Mouse (Mus musculus) E14TG2a.4 (cell line): ENCODE data around the gene Alox5ap.
A peak's percentile ranks its signal among the peaks of the same experiment; 100 is the strongest.

Source experiments
- H3K27me3 ChIP-seq: 2 replicates; pipeline ENCODE4 v1.6.1; 2014; ENCODE audit warnings: low read length, control low read depth; ENCODE audit not compliant: insufficient read depth
- H3K36me3 ChIP-seq: 2 replicates; pipeline ENCODE4 v1.6.1; 2014; ENCODE audit warnings: low read length, control low read depth; ENCODE audit not compliant: insufficient read depth
- H3K4me1 ChIP-seq: replicated peaks from 2 replicates; pipeline ENCODE4 v1.6.1; 2014; ENCODE audit warnings: low read depth, low read length, control low read depth
- H3K4me3 ChIP-seq: replicated peaks from 2 replicates; pipeline ENCODE4 v1.5.1; 2014; ENCODE audit warnings: mild to moderate bottlenecking, low read length
- H3K9me3 ChIP-seq: 2 replicates; pipeline ENCODE4 v1.6.1; 2014; ENCODE audit warnings: low read length, control low read depth
- CTCF ChIP-seq: conservative IDR thresholded peaks from 2 replicates; pipeline ENCODE4 v1.5.1; 2014; ENCODE audit warnings: low read length
- NANOG ChIP-seq: IDR thresholded peaks from 2 replicates; pipeline ENCODE4 v1.6.1; 2014; ENCODE audit warnings: borderline replicate concordance, low read length, mixed read lengths
- POU5F1 ChIP-seq: IDR thresholded peaks from 2 replicates; pipeline ENCODE4 v1.6.1; 2014; ENCODE audit warnings: low read length, borderline replicate concordance

Gene Alox5ap

DNA sequence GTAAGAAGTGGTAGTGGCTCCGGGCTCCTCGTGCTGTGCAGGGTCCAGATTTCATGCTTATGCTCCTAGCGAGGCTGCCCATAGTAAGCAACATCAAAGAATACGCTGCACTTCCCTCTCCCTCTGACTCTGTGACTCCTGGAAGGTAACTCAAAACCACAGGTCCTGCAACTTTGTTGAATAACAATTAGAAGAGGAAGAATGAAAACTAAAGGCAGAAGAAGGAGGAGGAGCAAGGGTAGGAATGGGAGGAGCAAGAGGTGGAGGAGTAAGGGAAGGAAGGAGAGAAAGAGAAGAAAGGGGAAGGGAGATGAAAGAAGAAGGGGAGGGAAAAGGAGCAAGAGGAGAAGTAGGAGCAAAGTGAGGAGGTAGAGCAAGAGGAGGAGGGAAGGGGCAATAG, at the start of gene Alox5ap:
Alox5ap (plus strand) TSS at position 363 of the 400 bp plus-strand sequence.
- TF ChIP-seq CTCF: no peak
- no peak for TF ChIP-seq NANOG
- no peak for TF ChIP-seq POU5F1
- H3K4me3 ChIP-seq: no peak within 1 kb of the TSS; the same call in 1 of the 2 replicates
- no peaks in the 10 kb centered on the region for H3K36me3 ChIP-seq
- no peaks in the 10 kb centered on the region for H3K9me3 ChIP-seq
- H3K4me1 ChIP-seq: peaks cover 38% of the 10 kb centered on the region
- H3K27me3 ChIP-seq: peaks cover 16% of the 10 kb centered on the region

DNA sequence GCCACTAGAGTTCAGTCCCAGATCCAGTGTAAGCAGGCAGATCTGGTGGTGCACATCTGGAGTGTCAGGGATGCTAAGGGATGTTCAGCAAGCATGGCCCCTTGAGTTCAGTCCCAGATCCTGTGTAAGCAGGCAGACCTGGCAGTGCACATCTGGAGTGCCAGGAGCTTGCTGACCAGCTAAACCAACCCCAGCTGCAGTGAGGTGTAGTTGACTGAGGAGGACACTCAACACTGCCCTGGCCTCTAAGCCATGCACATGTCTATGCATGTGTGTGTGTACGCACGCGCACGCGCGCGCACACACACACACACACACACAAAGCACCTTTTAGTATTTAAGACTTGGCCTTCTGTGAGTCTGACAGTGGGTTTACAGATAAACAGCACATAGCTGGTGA, 49.0 kb upstream of the Alox5ap start:
- H3K4me1 ChIP-seq: peaks cover 22% of the 10 kb centered on the region; the same call in 1 of the 2 replicates
- H3K4me3 ChIP-seq: no peak overlapping the region
- H3K9me3 ChIP-seq: peaks cover 50% of the 10 kb centered on the region
- peaks cover 84% of the 10 kb centered on the region for H3K36me3 ChIP-seq
- no peaks in the 10 kb centered on the region for H3K27me3 ChIP-seq
- TF ChIP-seq POU5F1 (no peak), CTCF (no peak; the same call in 1 of the 2 replicates), NANOG (no peak)

DNA sequence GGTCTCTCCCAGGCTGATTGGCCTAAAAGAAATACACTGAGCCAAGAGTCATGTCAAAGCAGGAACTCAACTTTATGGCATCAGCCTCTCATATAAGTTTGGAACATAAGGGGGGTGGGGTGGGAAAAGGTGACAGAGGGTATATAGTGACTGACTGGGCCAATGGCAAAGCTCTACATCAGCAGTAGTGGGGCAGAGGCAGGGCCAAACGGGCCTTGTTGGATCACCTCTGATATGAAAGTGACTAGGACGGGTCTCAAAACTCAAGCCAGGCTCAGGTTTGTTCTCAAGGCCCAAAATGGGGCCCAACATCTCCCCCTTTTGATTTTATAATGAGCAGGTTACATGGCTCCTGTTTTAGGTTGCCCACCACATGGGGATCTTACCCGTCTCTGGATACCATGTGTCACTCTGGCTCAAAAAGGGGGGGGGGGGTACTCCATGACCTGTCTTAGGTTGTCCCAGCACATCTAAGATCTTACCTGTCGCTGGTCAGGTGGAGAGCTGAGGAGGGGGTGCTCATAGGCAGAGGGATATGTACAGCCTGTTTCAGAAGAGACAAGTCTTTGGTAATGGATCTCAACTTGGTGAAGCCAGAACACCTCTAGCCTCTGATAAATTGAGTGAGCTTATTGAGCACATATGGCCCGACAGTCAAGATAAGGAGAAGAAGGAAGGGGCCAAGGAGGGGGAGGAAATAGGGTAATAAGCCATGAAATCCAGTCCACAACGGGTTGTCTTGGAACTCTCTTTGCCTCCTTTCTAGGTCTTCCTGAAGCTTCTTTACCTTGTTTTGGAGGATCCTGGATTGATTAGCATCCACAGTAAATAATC, 46.8 kb upstream of the Alox5ap start:
- Histone ChIP-seq H3K4me1 (peaks cover 11% of the 10 kb centered on the region; the same call in 1 of the 2 replicates), H3K36me3 (peaks cover 62% of the 10 kb centered on the region), H3K27me3 (no peaks in the 10 kb centered on the region), H3K4me3 (0 out of 2 replicates have a peak overlapping the region, but pooled peaks have one; percentile 5), H3K9me3 (peaks cover 72% of the 10 kb centered on the region)
- no peak for TF ChIP-seq CTCF
- TF ChIP-seq NANOG: no peak
- no peak for TF ChIP-seq POU5F1

DNA sequence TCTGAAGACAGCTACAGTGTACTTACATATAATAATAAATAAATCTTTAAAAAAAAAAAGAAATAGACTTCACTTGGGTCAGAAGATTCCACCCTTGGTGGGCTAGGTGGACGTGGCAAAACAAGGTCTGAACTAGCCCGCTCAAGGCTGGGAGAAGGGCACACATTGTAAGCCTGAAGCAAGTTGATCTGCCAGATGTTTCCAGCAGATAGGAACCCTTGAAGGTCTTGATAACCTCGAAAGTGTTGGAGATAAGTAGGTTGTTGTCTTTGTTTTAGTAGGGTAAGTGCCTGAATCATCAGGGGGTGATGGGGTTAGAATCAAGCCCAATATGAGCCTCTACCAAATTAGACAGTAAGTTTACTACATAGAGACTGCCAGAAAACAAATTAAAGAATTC, 45.1 kb upstream of the Alox5ap start:
- no peak overlapping the region for H3K4me3 ChIP-seq
- no peak for TF ChIP-seq POU5F1
- TF ChIP-seq NANOG: no peak
- no peak for TF ChIP-seq CTCF
- H3K36me3 ChIP-seq: peaks cover 44% of the 10 kb centered on the region
- H3K4me1 ChIP-seq: peaks cover 3% of the 10 kb centered on the region
- H3K9me3 ChIP-seq: peaks cover 88% of the 10 kb centered on the region
- H3K27me3 ChIP-seq: no peaks in the 10 kb centered on the region

DNA sequence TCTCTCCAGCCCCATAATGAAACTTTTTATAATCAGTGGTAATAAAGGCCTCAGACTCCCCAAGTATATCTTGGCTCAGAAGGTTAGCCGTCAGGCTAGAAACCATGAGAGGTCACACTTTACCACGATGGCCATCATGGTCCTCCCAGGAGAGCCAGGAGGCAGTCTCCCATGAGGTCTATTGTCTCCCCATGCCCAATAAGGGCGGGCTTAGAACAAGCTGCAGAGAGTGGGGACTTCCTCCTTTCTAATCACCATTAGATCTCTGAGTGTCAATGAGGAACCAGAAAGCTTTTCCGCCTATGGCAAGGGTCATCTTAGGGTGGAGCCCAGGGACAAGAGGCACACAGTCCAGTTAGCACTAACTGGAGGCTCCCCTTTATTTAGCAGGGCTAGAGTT, 43.2 kb upstream of the Alox5ap start:
- H3K36me3 ChIP-seq: peaks cover 26% of the 10 kb centered on the region

DNA sequence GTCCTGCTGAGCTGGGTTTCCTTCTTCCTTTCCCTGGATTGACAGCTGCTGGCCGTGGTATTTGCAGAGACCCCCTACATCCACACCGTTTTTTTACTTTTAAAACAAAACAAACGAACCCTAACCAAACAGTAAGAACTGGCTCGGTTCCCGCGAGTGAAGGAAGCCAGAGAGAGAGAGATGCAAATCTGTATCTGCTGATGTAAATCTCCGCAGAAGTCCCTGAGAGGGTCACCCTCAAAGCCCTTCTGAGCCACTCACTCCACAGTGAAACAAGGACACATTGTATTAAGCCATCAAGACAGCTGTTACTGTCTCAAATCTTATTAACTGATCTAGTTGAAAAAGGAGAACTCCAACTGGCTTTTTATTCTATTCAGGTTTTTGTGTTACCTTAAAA, 39.9 kb upstream of the Alox5ap start:
- H3K9me3 ChIP-seq: peaks cover 47% of the 10 kb centered on the region
- peaks cover 38% of the 10 kb centered on the region for H3K4me1 ChIP-seq
- H3K36me3 ChIP-seq: no peaks in the 10 kb centered on the region
- no peak overlapping the region for H3K4me3 ChIP-seq
- no peaks in the 10 kb centered on the region for H3K27me3 ChIP-seq
- TF ChIP-seq POU5F1: no peak
- no peak for TF ChIP-seq CTCF
- TF ChIP-seq NANOG: no peak

More for the DNA sequence above, 43.2 kb upstream of the Alox5ap start:
- Histone ChIP-seq H3K27me3 (no peaks in the 10 kb centered on the region), H3K4me1 (peaks cover 15% of the 10 kb centered on the region), H3K4me3 (no peak overlapping the region), H3K9me3 (peaks cover 80% of the 10 kb centered on the region)
- TF ChIP-seq NANOG: no peak
- no peak for TF ChIP-seq CTCF
- TF ChIP-seq POU5F1: no peak

DNA sequence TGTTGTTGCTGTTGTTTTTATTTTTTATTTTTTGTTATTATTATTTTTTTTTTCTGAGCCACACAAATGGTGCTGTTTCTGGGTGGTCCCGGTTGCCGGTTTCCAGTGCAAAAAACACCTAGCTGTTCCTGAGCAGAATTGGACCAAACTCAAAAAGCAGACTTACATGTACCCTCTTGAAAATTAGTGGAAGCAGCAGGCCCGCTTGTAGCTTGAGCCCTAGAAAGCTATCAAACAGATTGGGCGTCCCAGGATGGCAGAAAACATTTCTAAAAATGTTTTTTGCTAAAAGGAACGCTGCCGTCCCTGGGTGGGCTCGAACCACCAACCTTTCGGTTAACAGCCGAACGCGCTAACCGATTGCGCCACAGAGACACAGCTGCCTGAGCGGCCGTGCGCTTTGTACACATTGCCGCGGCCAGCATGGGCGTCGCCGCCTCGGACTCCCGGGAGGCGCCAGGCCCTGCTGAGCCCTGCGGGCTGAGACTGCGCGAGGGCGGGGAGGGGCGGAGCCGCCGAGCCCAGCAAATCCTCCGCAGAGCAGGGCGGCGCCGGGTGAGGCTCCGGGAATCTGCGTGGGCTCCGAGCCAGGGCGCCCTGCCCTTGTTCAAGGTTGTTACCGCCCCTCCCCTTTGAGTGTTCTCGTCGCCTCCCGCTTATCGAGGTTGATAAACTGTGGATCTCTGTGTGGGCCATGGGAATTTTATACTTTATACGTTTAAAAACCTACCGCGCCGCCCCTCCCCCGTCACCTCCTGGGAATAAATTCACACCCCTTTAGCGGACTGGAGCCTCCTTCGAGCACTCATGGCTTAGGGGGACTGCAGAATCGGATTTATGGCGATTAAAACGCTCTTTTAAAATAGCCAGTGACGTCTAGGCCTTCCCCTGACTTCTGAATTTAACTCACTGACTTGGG, 35.6 kb upstream of the Alox5ap start:
- H3K36me3 ChIP-seq: no peaks in the 10 kb centered on the region
- H3K27me3 ChIP-seq: no peaks in the 10 kb centered on the region
- peaks cover 43% of the 10 kb centered on the region for H3K4me1 ChIP-seq
- H3K9me3 ChIP-seq: peaks cover 19% of the 10 kb centered on the region
- peak overlapping the region; percentile 84 for H3K4me3 ChIP-seq
- TF ChIP-seq CTCF (no peak), NANOG (no peak), POU5F1 (peak; percentile 14; the same call in 1 of the 2 replicates)
